Mouse (Mus musculus) left cerebral cortex, postnatal 14 days (tissue): ENCODE results near the gene Padi3. TPM values are rescaled to one million over a fixed set of nuclear protein-coding genes. Genes with fewer than 3 reads are reported as not detected.
A peak's percentile ranks its signal among the peaks of the same experiment; 100 is the strongest.

ENCODE experiments used
- DNase-seq, 2 experiments: peaks; one replicate each; pipeline ENCODE4 v3.0.0; 2021 to 2022; ENCODE audit warnings: low spot score in 2 of 2, mixed read lengths in 1 of 2
- intact Hi-C: fragments of 180-260 bp; cut with DNase I; formaldehyde crosslinking; loops from one replicate; pipeline ENCODE4 v1.15.1; 2025
- total RNA-seq, 2 experiments: library from RNA; stranded (reverse); gene quantifications; 2 replicates each; pipeline ENCODE4 v1.2.3; 2021

Gene Padi3
- total RNA-seq, 2 experiments from 2014 or later = 0.11 TPM; not detected in 1

GRCm38 (mm10) chr4:140747978-140748377 is 62.5 kb downstream of the Padi3 start:
- DNase-seq = no peak

GRCm38 (mm10) chr4:140744654-140745053 is 65.8 kb downstream of the Padi3 start:
- DNase-seq = peak; percentile 45 to 70
- intact Hi-C loops = no loop called here

More at GRCm38 (mm10) chr4:140747978-140748377, 62.5 kb downstream of the Padi3 start:
- intact Hi-C loops = no loop called here

- DNase-seq = peak in 1 of 2 experiments; percentile 32
- intact Hi-C loops = no loop called here
Measured at GRCm38 (mm10) chr4:140743086-140743485, 67.4 kb downstream of the Padi3 start.

- no peak for DNase-seq
- intact Hi-C loops = no loop called here
Measured at GRCm38 (mm10) chr4:140742543-140742942, 67.9 kb downstream of the Padi3 start, which contains the start of gene Padi6. Gene Padi6, minus strand, starts transcription at chr4:140742643.

GRCm38 (mm10) chr4:140741401-140741800 is 69.0 kb downstream of the Padi3 start:
- intact Hi-C loops = no loop called here
- peak in 1 of 2 experiments; percentile 56 for DNase-seq

- intact Hi-C loops = no loop called here
- DNase-seq = no peak
Measured at GRCm38 (mm10) chr4:140740655-140741054, 69.8 kb downstream of the Padi3 start.

Other genes with a start within 250 kb of the Padi3 start
- gene Arhgef10l, start 144.6 kb downstream of the Padi3 start, total RNA-seq = 10 to 100 TPM; 44.3 to 53.6 TPM
- gene Rcc2, start 110.1 kb downstream of the Padi3 start, total RNA-seq = 10 to 100 TPM; 67.2 to 69.5 TPM
- under 1 TPM; 0.55 to 0.77 TPM for gene Padi6, start 68.0 kb downstream of the Padi3 start, total RNA-seq
- gene Padi4, start 36.4 kb downstream of the Padi3 start, total RNA-seq = not detected
- not detected for gene Padi1, start 35.1 kb upstream of the Padi3 start, total RNA-seq
- gene Padi2, start 95.7 kb upstream of the Padi3 start, total RNA-seq = 1 to 10 TPM; 5.7 to 8.1 TPM
- 100 to 1,000 TPM; 196 to 202 TPM for gene Sdhb, start 150.6 kb upstream of the Padi3 start, total RNA-seq
- 100 to 1,000 TPM; 218 TPM for gene Atp13a2, start 176.2 kb upstream of the Padi3 start, total RNA-seq
- 10 to 100 TPM in 1 of 2 experiments, 1 to 10 TPM in 1; 9.5 to 10.5 TPM for gene Mfap2, start 199.8 kb upstream of the Padi3 start, total RNA-seq
- 10 to 100 TPM; 51.0 to 52.7 TPM for gene Crocc, start 249.9 kb upstream of the Padi3 start, total RNA-seq